Mouse (Mus musculus) embryonic stem cell, embryonic (primary cell): Measurements from ENCODE around the gene Satb1.

Experiments used
- CTCF ChIA-PET, 4 experiments: fragments of 300-600 bp in 2 of 4; fragments of 350-600 bp in 2 of 4; sonication (Branson Sonifier 250); formaldehyde crosslinking; loops; one replicate each; lab custom pipeline; 2022; ENCODE audit warnings: inconsistent platforms in 2 of 4; lab: Charles Lee
- POLR2A ChIA-PET, 4 experiments: fragments of 300-600 bp in 2 of 4; fragments of 350-600 bp in 2 of 4; sonication (Branson Sonifier 250); formaldehyde crosslinking; loops; one replicate each; lab custom pipeline; 2022; ENCODE audit warnings: antibody characterized with exemption in 4 of 4, inconsistent platforms in 1 of 4; lab: Charles Lee

Gene Satb1

DNA sequence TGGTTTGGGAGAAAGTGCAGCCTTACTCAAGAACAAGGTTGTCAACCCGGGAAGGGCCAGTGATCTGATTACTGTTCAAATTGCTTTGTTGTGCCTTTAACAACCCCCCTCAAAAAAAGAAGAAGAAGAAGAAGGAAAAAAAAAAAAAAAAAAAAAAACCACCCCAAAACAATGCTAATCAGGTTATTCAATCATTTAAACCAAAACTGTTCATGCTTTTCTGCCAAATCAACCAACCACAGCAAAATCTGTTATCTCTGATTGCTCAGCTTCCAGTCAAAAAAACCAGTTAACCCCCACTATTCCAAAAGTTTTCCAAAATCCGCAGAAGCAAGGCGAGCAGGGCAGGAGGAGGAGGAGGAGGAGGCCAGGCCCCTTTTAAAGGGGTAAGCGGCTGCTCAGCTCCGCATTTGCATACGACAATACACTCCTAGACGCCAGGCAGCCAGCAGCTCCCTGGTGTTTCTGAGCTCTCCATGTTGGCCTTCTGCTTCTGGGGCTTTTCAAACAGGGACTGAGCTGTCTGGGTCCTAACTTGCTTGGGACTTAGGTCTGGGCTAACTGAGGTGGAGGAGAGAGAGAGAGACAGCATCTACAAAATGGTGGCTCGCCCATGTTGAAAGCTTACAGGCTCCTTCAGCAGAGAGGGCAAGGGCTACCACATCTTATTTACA is 42.6 kb downstream of the Satb1 start:
- ChIA-PET CTCF (interaction anchor here in 1 of 4 experiments (0.7 kb wide), 1 partner anchor 14 kb away, joined by 3 read pairs; no protein-coding TSS in a partner anchor), POLR2A (interaction anchor here in 2 of 4 experiments (0.6 to 1.2 kb wide), 3 partner anchors 21 to 820 kb away, joined by 3 to 4 read pairs (median 3); no protein-coding TSS in a partner anchor)

GRCm38 (mm10) chr17:51789777-51790176 is 43.3 kb downstream of the Satb1 start:
- CTCF ChIA-PET, result no interaction called here

DNA sequence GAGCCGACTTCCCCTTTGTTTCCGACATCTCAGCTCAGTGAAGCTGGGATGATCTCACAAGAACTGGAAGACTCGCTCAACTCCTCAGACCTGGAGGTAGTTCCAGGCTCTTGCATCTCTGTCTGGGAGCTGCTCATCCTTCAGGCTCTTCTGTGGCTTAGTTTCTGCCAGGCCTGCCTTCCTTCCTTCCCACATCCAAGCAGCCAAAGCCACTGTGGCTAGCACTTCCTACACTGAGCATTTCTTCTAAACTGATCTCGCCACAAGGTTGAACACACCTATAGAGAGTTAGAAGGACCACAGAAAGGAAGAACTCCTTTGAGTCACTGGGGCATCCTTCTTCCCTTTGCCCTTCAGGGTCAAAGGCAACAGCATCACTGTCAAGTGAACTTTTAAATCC is 44.0 kb downstream of the Satb1 start:
- ChIA-PET POLR2A (interaction anchor here in 1 of 4 experiments (0.6 kb wide), 1 partner anchor 1429 kb away, joined by 4 read pairs; no protein-coding TSS in a partner anchor), CTCF (no interaction called here)

More at GRCm38 (mm10) chr17:51789777-51790176, 43.3 kb downstream of the Satb1 start:
- POLR2A ChIA-PET, result interaction anchor here in 1 of 4 experiments (0.6 kb wide), 2 partner anchors 821 to 1429 kb away, joined by 4 read pairs; no protein-coding TSS in a partner anchor

GRCm38 (mm10) chr17:51787955-51788354 is 45.1 kb downstream of the Satb1 start:
- ChIA-PET CTCF (no interaction called here), POLR2A (interaction anchor here in 1 of 4 experiments (0.9 kb wide), 1 partner anchor 24 kb away, joined by 3 read pairs; no protein-coding TSS in a partner anchor)

DNA sequence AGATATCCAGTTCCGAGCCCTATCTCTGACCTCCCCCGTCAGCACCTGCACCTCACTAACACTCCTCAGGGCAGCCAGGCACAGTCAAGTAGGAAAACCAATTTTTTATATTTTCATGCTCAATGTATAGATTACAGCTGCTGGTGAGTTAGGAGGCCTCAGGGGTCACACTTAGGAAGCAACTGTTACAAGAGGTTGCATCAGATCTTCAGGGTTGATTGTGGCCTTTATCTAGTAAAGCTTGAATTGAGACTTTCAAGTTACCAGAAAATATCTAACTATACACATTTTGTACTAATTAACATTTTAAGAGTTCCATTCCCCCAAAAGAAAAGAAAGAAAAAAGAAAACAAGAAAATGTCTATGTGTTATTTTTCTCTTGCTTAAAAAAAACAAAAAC is 47.0 kb downstream of the Satb1 start:
- ChIA-PET CTCF (no interaction called here), POLR2A (interaction anchor here in 1 of 4 experiments (0.6 kb wide), 1 partner anchor 602 kb away, joined by 12 read pairs; no protein-coding TSS in a partner anchor)

GRCm38 (mm10) chr17:51784935-51785334 is 48.2 kb downstream of the Satb1 start:
- POLR2A ChIA-PET, result interaction anchor here in 1 of 4 experiments (0.6 kb wide), 1 partner anchor 11 kb away, joined by 3 read pairs; no protein-coding TSS in a partner anchor
- CTCF ChIA-PET, result no interaction called here

- CTCF ChIA-PET, result no interaction called here
- POLR2A ChIA-PET, result interaction anchor here in 1 of 4 experiments (1.6 kb wide), 1 partner anchor 15 kb away, joined by 3 read pairs; no protein-coding TSS in a partner anchor
Measured at GRCm38 (mm10) chr17:51783591-51784279, 49.4 kb downstream of the Satb1 start.

- ChIA-PET POLR2A (no interaction called here), CTCF (no interaction called here)
Measured at GRCm38 (mm10) chr17:51780036-51780435, 53.1 kb downstream of the Satb1 start.

DNA sequence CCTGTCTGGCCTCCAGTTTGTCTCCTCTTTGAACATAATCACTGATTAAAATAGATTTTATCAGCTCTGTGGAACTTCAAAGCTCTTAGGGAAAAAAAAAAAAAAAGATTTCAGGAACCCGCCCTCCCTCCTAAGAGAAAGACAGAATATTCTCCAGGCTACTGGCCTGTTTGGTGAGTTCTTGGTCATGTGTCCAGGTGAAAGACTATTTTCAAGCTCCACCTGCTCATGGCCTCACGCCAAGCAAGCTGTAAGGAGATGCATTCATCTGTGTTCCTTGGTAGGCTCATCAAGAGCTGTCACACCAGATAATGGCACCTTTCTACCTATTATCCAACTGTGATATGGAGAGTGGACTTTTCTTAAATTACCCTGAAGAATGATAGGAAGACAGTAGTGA is 54.1 kb downstream of the Satb1 start:
- POLR2A ChIA-PET, result no interaction called here
- CTCF ChIA-PET, result no interaction called here

GRCm38 (mm10) chr17:51777813-51778212 is 55.3 kb downstream of the Satb1 start:
- ChIA-PET CTCF (interaction anchor here in 3 of 4 experiments (0.5 to 1.0 kb wide), 6 partner anchors 16 to 1804 kb away, joined by 3 to 4 read pairs (median 4); no protein-coding TSS in a partner anchor), POLR2A (no interaction called here)

- POLR2A ChIA-PET, result no interaction called here
- CTCF ChIA-PET, result interaction anchor here in 1 of 4 experiments (0.6 kb wide), 2 partner anchors 18 to 116 kb away, joined by 3 read pairs; no protein-coding TSS in a partner anchor
Measured at GRCm38 (mm10) chr17:51775070-51775881, 57.8 kb downstream of the Satb1 start.

GRCm38 (mm10) chr17:51763600-51763999 is 69.5 kb downstream of the Satb1 start:
- ChIA-PET POLR2A (interaction anchor here in 1 of 4 experiments (1.2 kb wide), 1 partner anchor 25 kb away, joined by 3 read pairs; no protein-coding TSS in a partner anchor), CTCF (no interaction called here)

DNA sequence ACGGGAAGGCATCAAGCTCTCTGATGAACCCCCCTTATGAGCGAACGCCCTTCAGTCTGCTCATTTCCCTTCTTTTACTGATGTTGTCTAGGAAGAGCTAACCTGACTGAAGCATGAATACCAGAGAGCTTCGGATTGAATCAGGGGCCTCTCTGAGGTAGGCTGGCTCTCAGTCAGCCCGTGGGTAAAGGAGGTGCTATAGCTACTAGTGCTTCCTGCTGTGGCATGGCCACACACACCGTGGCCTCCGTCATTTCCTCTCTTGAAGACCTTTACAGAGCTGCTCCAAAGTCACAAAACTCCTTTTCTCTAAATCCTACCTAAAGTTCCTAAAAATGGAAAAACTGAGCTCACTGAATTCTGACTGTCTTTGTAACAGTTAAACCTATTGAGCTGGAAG is 70.6 kb downstream of the Satb1 start:
- ChIA-PET CTCF (no interaction called here), POLR2A (no interaction called here)

GRCm38 (mm10) chr17:51760997-51761655 is 72.0 kb downstream of the Satb1 start:
- ChIA-PET POLR2A (interaction anchor here in 1 of 4 experiments (0.7 kb wide), 2 partner anchors 16 to 1164 kb away, joined by 3 to 5 read pairs; no protein-coding TSS in a partner anchor), CTCF (no interaction called here)

DNA sequence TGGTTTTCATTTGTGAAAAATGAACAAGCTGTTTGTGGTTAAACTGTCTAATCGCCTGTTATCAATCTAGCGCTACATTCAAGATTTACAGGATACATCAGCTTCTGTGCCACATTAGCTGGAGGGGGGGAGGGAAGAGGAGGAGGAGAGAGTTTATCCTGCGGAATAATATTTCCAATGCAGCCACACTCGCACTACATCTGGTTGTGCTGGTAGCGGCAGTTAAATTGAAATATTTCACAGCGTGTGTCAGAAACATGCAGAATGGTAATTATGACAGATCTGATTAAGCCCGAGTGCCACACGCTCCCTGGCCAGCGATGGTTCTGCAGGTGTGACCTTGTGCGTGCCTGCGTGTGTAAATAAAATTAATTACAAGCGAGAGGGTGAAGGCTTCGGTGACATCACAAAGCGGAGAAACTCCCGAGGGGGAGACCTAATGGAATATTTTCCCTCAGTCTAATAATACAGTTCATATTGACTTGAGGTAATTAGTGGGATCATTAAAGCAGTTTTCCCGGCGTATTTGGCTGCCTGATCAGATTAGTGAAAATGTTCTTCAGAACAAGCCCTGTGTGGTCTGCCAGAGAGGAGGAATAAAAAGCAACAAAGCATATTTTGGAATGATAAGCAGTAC is 72.7 kb downstream of the Satb1 start:
- ChIA-PET CTCF (no interaction called here), POLR2A (no interaction called here)

DNA sequence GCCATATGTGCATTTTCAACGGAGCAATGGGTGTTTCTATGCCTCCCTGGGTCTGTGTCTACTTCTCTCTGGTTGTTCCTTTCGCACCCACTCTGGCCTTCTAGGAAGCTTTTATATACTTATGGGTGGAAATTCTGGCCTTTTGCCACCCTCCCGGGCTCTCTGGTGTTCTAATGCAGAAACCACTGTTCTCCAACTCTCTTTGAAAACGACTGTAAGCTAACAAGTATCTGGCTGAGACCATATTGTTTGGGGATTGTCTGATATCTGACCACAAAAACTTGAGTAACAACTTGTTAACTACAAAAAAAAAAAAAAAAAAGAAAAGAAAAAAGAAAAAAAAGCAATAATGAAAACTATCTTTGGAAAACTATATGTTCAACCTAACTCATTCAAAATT is 73.6 kb downstream of the Satb1 start:
- CTCF ChIA-PET, result no interaction called here
- POLR2A ChIA-PET, result no interaction called here

GRCm38 (mm10) chr17:51752142-51752541 is 80.9 kb downstream of the Satb1 start:
- POLR2A ChIA-PET, result no interaction called here
- CTCF ChIA-PET, result no interaction called here

DNA sequence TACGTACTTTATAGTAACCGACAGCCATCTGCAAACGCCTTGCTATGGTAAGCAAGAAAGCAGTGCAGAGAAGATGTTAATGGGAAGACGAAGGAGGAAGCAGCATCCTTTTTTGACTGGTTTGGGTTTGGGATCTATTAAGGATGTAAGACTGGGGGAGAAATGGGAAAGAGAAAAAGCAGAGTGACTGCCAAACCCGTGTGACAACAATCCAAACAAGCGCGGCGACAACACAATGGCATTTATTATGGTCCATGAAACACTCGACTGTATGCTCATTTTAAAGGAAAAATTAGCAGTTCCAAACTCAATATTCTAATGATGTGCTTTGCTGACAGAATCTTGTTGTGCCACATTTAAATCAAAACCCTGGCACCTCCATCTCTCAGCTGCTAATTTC is 85.9 kb downstream of the Satb1 start:
- POLR2A ChIA-PET, result no interaction called here
- CTCF ChIA-PET, result no interaction called here
